Mouse (Mus musculus): ENCODE measurements at regions not wholly inside any gene's neighbourhood (a gene's known extent, or its start where the extent isn't known, plus 50 kb on each side); places are given as distances from the start of the nearest gene placed in this dataset.

GRCm38 (mm10) chr10:67461862-67462261, 73.4 kb upstream of the Egr2 start:
- Histone ChIP-seq H3K9me3 (ENCODE audit: control insufficient read depth, low read length) (no peaks in the 10 kb centered on the region), H3K9ac (ENCODE audit: low read length) (no peak overlapping the region), H3K36me3 (ENCODE audit: control insufficient read depth, insufficient read depth, low read length) (no peaks in the 10 kb centered on the region), H3K4me3 (ENCODE audit: low read depth, low read length) (no peak overlapping the region), H3K4me1 (replicated peaks; ENCODE audit: control insufficient read depth, insufficient read depth) (no peaks in the 10 kb centered on the region), H3K27ac (replicated peaks) (no peak overlapping the region), H3K4me2 (replicated peaks; ENCODE audit: low read depth) (no peak overlapping the region), H3K27me3 (ENCODE audit: control insufficient read depth, insufficient read depth, low read length) (no peaks in the 10 kb centered on the region)
- ATAC-seq (ENCODE audit: low FRiP score, low TSS enrichment): no peak
- TF ChIP-seq EP300 (optimal IDR thresholded peaks at IDR 0.05): no peak
- no peak for TF ChIP-seq CTCF (IDR thresholded peaks at IDR 0.05; ENCODE audit: low read depth)
- 63% methylated on average over 1 of the region's 1 CpGs for WGBS
- no peak for DNase-seq (ENCODE audit: low spot score)

GRCm38 (mm10) chr10:67468724-67469123, 66.6 kb upstream of the Egr2 start:
- TF ChIP-seq CTCF (IDR thresholded peaks at IDR 0.05; ENCODE audit: low read depth) (no peak), EP300 (optimal IDR thresholded peaks at IDR 0.05) (no peak)
- H3K9ac ChIP-seq (ENCODE audit: low read length): no peak overlapping the region
- DNase-seq (ENCODE audit: low spot score) (no peak), ATAC-seq (ENCODE audit: low FRiP score, low TSS enrichment) (no peak)
- H3K9me3 ChIP-seq (ENCODE audit: control insufficient read depth, low read length): no peaks in the 10 kb centered on the region
- no peak overlapping the region for H3K4me2 ChIP-seq (replicated peaks; ENCODE audit: low read depth)
- H3K4me3 ChIP-seq (ENCODE audit: low read depth, low read length): no peak overlapping the region
- H3K27ac ChIP-seq (replicated peaks): no peak overlapping the region
- 61% methylated on average over 8 of the region's 8 CpGs for WGBS
- no peaks in the 10 kb centered on the region for H3K4me1 ChIP-seq (replicated peaks; ENCODE audit: control insufficient read depth, insufficient read depth)
- H3K36me3 ChIP-seq (ENCODE audit: control insufficient read depth, insufficient read depth, low read length): no peaks in the 10 kb centered on the region
- no peaks in the 10 kb centered on the region for H3K27me3 ChIP-seq (ENCODE audit: control insufficient read depth, insufficient read depth, low read length)

- DNase-seq (ENCODE audit: low spot score) (no peak), ATAC-seq (ENCODE audit: low FRiP score, low TSS enrichment) (no peak)
- no peaks in the 10 kb centered on the region for H3K9me3 ChIP-seq (ENCODE audit: control insufficient read depth, low read length)
- H3K27ac ChIP-seq (replicated peaks): no peak overlapping the region
- no peak for TF ChIP-seq EP300 (optimal IDR thresholded peaks at IDR 0.05)
- TF ChIP-seq CTCF (IDR thresholded peaks at IDR 0.05; ENCODE audit: low read depth): no peak
- no peak overlapping the region for H3K4me2 ChIP-seq (replicated peaks; ENCODE audit: low read depth)
- H3K9ac ChIP-seq (ENCODE audit: low read length): no peak overlapping the region
- H3K4me1 ChIP-seq (replicated peaks; ENCODE audit: control insufficient read depth, insufficient read depth): no peaks in the 10 kb centered on the region
- 83% methylated on average over 6 of the region's 6 CpGs for WGBS
- no peaks in the 10 kb centered on the region for H3K36me3 ChIP-seq (ENCODE audit: control insufficient read depth, insufficient read depth, low read length)
- H3K27me3 ChIP-seq (ENCODE audit: control insufficient read depth, insufficient read depth, low read length): no peaks in the 10 kb centered on the region
- no peak overlapping the region for H3K4me3 ChIP-seq (ENCODE audit: low read depth, low read length)
These were observed 62.3 kb upstream of the Egr2 start for GRCm38 (mm10) chr10:67473016-67473415.

- ATAC-seq (ENCODE audit: low FRiP score, low TSS enrichment) (no peak), DNase-seq (ENCODE audit: low spot score) (no peak)
- Histone ChIP-seq H3K4me2 (replicated peaks; ENCODE audit: low read depth) (no peak overlapping the region), H3K4me3 (ENCODE audit: low read depth, low read length) (no peak overlapping the region), H3K27ac (replicated peaks) (no peak overlapping the region), H3K9ac (ENCODE audit: low read length) (no peak overlapping the region), H3K36me3 (ENCODE audit: control insufficient read depth, insufficient read depth, low read length) (no peaks in the 10 kb centered on the region), H3K9me3 (ENCODE audit: control insufficient read depth, low read length) (no peaks in the 10 kb centered on the region), H3K4me1 (replicated peaks; ENCODE audit: control insufficient read depth, insufficient read depth) (no peaks in the 10 kb centered on the region), H3K27me3 (ENCODE audit: control insufficient read depth, insufficient read depth, low read length) (no peaks in the 10 kb centered on the region)
- no peak for TF ChIP-seq EP300 (optimal IDR thresholded peaks at IDR 0.05)
- TF ChIP-seq CTCF (IDR thresholded peaks at IDR 0.05; ENCODE audit: low read depth): no peak
- WGBS: 50% methylated on average over 2 of the region's 2 CpGs
These were observed 60.9 kb upstream of the Egr2 start for GRCm38 (mm10) chr10:67474336-67474735.

- H3K36me3 ChIP-seq (ENCODE audit: control insufficient read depth, insufficient read depth, low read length): no peaks in the 10 kb centered on the region
- H3K4me3 ChIP-seq (ENCODE audit: low read depth, low read length): no peak overlapping the region
- no peak for ATAC-seq (ENCODE audit: low FRiP score, low TSS enrichment)
- no peak overlapping the region for H3K4me2 ChIP-seq (replicated peaks; ENCODE audit: low read depth)
- no peak overlapping the region for H3K9ac ChIP-seq (ENCODE audit: low read length)
- no peaks in the 10 kb centered on the region for H3K27me3 ChIP-seq (ENCODE audit: control insufficient read depth, insufficient read depth, low read length)
- WGBS: 58% methylated on average over 14 of the region's 14 CpGs
- no peak overlapping the region for H3K27ac ChIP-seq (replicated peaks)
- no peaks in the 10 kb centered on the region for H3K4me1 ChIP-seq (replicated peaks; ENCODE audit: control insufficient read depth, insufficient read depth)
- H3K9me3 ChIP-seq (ENCODE audit: control insufficient read depth, low read length): no peaks in the 10 kb centered on the region
- TF ChIP-seq EP300 (optimal IDR thresholded peaks at IDR 0.05) (no peak), CTCF (IDR thresholded peaks at IDR 0.05; ENCODE audit: low read depth) (no peak)
- DNase-seq (ENCODE audit: low spot score): no peak
These were observed 53.0 kb upstream of the Egr2 start for GRCm38 (mm10) chr10:67482268-67482667.

GRCm38 (mm10) chr10:67483371-67483770, 51.9 kb upstream of the Egr2 start:
- 71% methylated on average over 7 of the region's 7 CpGs for WGBS
- TF ChIP-seq EP300 (optimal IDR thresholded peaks at IDR 0.05) (no peak), CTCF (IDR thresholded peaks at IDR 0.05; ENCODE audit: low read depth) (no peak)
- ATAC-seq (ENCODE audit: low FRiP score, low TSS enrichment): no peak

More at GRCm38 (mm10) chr10:67483371-67483770, 51.9 kb upstream of the Egr2 start:
- no peak for DNase-seq (ENCODE audit: low spot score)
- H3K4me3 ChIP-seq (ENCODE audit: low read depth, low read length): no peak overlapping the region
- H3K9ac ChIP-seq (ENCODE audit: low read length): no peak overlapping the region
- H3K9me3 ChIP-seq (ENCODE audit: control insufficient read depth, low read length): no peaks in the 10 kb centered on the region
- no peaks in the 10 kb centered on the region for H3K36me3 ChIP-seq (ENCODE audit: control insufficient read depth, insufficient read depth, low read length)
- H3K4me1 ChIP-seq (replicated peaks; ENCODE audit: control insufficient read depth, insufficient read depth): no peaks in the 10 kb centered on the region
- H3K4me2 ChIP-seq (replicated peaks; ENCODE audit: low read depth): no peak overlapping the region
- H3K27ac ChIP-seq (replicated peaks): no peak overlapping the region
- H3K27me3 ChIP-seq (ENCODE audit: control insufficient read depth, insufficient read depth, low read length): no peaks in the 10 kb centered on the region
